Mouse (Mus musculus) left cerebral cortex, postnatal 10 days (tissue): ENCODE results near the gene Dcps. TPM values are rescaled to one million over a fixed set of nuclear protein-coding genes. Genes with fewer than 3 reads are reported as not detected.

Experiments
- DNase-seq, 2 experiments: peaks; one replicate each; pipeline ENCODE4 v3.0.0; 2021 to 2022; ENCODE audit warnings: low spot score in 2 of 2, mixed read lengths in 1 of 2; ENCODE audit errors: extremely low spot score in 1 of 2
- intact Hi-C: fragments of 180-260 bp; cut with DNase I; formaldehyde crosslinking; loops from one replicate; pipeline ENCODE4 v1.15.1; 2025
- total RNA-seq, 2 experiments: library from RNA; stranded (reverse); gene quantifications; 2 replicates each; pipeline ENCODE4 v1.2.3; 2021

Dcps gene
- total RNA-seq, 2 experiments from 2014 or later = 17.6 to 18.5 TPM

- DNase-seq = no peak
Measured at GRCm38 (mm10) chr9:35145829-35146228, 30.0 kb downstream of the Dcps start.

DNA sequence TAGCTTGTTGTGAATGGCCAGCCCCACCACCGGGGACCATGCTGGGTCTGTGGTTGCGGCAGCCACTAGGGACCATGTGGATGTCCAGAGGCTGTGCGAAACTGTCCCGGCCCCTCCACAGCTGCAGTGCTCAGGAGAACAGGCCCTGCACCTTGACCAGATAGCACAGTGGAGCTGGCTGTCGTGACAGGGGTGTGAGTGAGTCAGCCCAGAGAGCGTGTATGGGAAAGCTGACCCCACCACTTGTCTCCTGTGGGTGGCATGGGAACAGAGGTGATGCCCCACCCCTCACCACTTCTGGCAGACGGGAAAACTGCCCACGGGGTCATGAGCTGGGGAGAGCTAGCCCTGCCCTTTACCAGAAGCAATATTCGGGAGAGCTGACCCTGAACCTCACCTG is 30.7 kb downstream of the Dcps start:
- DNase-seq = no peak
- intact Hi-C loops = no loop called here

More at GRCm38 (mm10) chr9:35145829-35146228, 30.0 kb downstream of the Dcps start:
- intact Hi-C loops = no loop called here

DNA sequence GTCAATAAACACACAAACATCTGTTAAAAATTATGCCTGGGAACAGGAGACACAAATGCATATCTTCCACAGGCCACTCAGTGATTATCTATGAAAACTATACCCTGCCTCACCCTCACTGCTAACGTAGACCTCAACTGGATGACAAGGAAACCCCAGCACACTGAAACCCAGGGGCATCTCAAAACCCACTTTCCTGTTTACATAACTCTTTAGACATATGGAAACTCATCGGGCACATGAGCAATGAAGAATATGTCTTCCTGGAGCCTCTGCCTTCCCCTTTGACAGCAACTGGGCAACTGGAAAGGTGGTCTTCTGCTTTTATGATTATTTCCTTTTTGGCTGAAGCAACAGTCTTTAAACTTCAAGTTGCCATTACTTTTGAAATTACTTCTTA is 33.6 kb downstream of the Dcps start:
- DNase-seq = no peak
- intact Hi-C loops = no loop called here

GRCm38 (mm10) chr9:35139231-35139744 is 36.6 kb downstream of the Dcps start:
- DNase-seq = no peak
- intact Hi-C loops = no loop called here

DNA sequence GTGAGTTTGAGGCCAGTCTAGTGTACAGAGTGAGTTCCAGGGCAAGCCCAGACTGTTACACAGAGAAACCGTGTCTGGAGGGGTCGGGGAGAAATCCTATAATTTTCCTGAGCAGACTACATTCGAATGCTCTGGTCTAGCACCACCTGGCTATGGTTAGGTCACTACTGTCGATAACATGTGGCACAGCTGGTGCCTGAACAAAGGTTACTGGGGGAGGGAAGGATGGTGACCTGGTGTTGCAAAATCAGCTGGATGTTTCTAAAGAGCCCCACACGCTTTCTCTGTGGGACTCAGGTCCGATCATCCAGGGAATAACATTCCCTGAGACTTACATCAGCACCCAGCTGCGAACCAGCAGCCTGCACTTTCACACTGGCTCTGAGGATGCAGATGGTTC is 37.8 kb downstream of the Dcps start:
- intact Hi-C loops = no loop called here
- no peak for DNase-seq

DNA sequence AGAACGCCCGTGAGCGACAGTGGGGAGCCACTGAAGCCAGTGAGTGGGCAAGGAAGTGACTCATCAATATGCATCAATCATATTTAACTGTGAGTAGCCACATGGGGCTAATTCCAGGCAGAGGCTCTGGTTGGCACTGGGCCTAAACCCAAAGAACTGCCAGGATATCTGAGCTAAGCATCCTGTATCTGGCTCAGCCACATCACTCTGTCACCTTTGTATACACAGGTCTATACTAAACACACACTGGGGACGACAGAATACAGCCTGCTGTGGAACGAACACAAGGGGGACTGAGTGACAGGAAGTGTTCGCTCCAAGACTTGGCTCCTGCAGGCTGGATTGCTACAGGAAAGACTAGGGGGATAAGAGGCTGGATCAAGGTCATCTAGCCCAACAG is 40.3 kb downstream of the Dcps start:
- intact Hi-C loops = no loop called here
- DNase-seq = no peak

DNA sequence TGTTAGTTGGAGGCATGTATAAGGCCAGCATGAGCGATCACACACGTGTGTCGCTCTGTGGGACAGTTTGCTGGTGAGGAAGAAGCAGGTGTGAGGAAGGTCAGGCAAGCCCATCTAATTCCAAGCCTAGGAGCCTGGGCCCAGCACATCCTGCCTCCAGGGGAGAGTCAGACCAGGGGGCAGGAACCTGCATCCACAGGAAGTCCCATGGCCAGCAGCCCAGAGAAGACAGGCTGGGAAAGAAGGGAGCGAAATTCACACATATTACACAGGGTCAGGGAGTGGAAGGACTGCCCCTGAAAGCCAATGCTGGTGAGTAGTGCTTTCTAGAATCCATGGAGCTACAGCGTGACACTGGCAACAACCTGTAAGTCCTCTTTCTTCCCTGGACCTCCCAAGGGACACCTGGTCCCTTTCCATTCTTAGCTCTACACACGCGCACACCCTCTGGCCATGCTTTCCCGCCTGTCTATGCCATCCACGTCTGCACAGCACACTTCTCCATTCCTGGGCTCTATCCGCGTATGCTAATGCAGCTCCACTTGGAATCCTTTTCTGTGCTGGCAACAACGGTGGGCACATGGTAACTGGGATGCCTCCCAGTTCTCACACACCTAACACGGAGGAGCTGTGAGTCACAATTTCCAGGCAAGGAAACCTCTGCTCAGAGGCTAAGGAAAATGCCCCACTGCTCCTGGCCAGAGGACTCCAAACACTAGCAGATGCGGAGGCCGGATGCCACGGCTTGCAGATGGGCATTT is 44.0 kb downstream of the Dcps start:
- intact Hi-C loops = no loop called here
- DNase-seq = peak; percentile 30 to 49

- intact Hi-C loops = no loop called here
- DNase-seq = peak in 1 of 2 experiments; percentile 13
Measured at GRCm38 (mm10) chr9:35128995-35129418, 46.9 kb downstream of the Dcps start.

DNA sequence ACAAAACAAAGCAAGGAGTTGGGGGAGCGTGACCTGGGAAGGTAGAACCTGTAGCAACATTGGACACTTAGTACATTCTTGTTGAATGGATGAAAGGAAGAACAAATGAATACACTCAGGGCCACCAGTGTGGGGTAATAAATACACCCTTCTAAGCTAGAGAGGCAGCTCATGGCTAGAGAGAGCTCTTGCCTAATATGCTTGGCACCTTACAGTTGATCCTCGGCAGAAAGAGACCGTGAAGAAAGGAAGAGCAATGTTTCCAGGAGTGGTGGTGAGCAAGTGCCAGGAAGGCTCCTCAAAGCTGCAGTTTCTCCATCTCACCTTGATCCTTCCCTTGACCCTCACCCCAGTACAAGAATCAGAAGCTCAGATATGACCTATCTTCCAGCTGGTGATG is 47.3 kb downstream of the Dcps start:
- DNase-seq = no peak
- intact Hi-C loops = no loop called here

GRCm38 (mm10) chr9:35127561-35127960 is 48.3 kb downstream of the Dcps start:
- intact Hi-C loops = no loop called here
- DNase-seq = peak in 1 of 2 experiments; percentile 9

DNA sequence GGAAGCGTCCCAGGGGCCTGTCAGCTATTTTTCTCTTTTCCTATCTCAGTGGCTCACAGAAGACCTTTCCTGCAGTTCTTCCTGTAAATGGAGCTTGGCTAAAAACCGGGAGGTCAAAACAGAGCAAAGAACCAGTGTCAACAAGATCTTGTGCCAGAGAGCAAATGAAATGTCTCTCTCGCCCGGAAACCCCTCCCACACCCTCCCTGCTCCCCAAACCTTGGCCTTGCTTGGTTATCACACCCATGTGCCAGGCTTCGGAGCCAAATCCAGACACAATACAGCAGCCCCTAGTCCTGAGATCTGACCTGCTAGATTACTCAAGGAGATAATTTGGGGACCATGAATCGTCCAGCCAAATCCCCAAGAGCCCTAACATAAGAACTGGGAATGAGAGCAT is 48.7 kb downstream of the Dcps start:
- intact Hi-C loops = no loop called here
- DNase-seq = peak in 1 of 2 experiments; percentile 28

- intact Hi-C loops = no loop called here
Measured at GRCm38 (mm10) chr9:35124678-35124955, 51.2 kb downstream of the Dcps start.

DNA sequence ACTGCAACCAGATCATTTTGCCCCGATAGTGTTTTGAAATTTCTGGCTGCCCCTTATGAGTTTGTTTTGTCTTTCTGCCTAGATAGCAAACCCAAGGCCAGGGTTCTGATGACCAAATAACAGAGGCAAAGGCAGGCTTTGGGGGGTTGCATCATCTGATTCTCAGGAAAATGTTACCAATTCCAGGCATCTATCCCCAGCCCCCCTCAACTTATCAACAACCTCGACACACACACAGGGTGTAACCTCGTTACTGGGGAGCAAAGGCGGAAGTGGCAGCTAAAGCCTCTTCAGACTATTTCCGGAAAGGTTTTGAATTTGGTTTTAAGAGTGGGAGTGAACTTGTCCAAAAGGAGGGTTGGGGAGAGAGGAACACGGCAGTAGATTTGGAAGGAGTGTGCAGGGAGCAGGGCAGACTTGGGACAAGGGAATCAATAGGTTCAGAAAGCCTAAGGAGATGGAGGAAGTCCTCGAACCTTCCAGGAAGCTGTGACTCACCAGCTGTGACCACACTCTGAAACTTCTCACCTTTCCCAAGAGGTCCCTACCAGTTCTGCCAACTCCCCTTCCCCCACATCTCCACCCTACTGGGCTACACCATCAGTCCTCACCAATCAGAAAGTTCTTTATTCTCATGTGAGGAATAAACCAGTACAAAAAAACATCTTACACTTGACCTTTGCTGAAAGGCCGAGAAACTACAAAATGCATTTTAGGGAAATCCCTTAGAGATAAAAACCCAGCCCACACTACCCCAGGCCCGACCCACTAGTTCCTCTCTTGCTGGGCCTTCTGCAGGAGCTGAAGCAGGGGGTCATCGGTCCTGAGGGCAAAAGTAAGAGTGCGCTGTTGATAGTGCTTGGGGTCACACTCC is 51.8 kb downstream of the Dcps start:
- intact Hi-C loops = no loop called here
- no peak for DNase-seq

More at GRCm38 (mm10) chr9:35124678-35124955, 51.2 kb downstream of the Dcps start:
- no peak for DNase-seq

DNA sequence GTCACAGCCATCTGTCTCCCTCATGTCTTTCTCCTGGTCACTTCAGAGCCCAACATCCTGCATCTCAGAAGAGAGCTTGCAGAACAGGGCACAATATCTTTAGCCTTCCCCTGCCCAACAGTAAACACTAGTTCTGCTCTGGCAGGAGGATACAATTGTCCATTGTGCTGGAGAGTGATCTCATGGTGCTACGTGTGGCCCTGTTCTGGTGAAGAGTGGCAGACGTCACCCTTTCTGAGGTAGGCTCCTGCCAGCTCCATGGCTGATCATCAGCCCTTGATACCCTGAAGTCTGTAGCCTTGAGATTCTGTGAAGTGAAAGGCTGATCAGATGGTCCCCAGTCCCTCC is 52.4 kb downstream of the Dcps start:
- DNase-seq = no peak
- intact Hi-C loops = no loop called here

GRCm38 (mm10) chr9:35122551-35123266 is 53.2 kb downstream of the Dcps start:
- intact Hi-C loops = no loop called here
- DNase-seq = no peak

GRCm38 (mm10) chr9:35119168-35119567 is 56.7 kb downstream of the Dcps start, which contains the start of gene St3gal4:
TSS of gene St3gal4 (minus strand) at chr9:35119268.
- no peak for DNase-seq
- intact Hi-C loops = loop anchor here (5.0 kb wide), 1 partner anchor 48 kb away; no protein-coding TSS in a partner anchor

DNA sequence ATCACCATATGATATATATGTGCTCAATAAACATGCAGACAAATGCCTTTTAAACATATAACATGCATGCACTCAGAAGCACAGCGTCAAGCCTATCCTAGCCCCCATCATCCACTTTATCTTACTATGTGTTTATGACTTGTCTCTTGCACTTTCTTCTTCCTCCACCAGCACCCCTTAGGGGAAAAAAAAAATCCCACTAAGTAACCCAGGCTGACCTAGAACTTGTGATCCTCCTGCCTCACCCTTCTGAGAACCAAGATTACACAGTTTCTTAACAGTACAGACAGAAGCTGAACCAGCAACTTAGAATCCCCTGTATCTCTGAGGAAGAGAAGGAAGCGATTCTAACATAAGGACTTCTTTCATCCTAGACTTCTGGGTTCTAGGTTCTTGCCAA is 57.3 kb downstream of the Dcps start:
- DNase-seq = no peak
- intact Hi-C loops = loop anchor here (5.0 kb wide), 1 partner anchor 49 kb away; no protein-coding TSS in a partner anchor

DNA sequence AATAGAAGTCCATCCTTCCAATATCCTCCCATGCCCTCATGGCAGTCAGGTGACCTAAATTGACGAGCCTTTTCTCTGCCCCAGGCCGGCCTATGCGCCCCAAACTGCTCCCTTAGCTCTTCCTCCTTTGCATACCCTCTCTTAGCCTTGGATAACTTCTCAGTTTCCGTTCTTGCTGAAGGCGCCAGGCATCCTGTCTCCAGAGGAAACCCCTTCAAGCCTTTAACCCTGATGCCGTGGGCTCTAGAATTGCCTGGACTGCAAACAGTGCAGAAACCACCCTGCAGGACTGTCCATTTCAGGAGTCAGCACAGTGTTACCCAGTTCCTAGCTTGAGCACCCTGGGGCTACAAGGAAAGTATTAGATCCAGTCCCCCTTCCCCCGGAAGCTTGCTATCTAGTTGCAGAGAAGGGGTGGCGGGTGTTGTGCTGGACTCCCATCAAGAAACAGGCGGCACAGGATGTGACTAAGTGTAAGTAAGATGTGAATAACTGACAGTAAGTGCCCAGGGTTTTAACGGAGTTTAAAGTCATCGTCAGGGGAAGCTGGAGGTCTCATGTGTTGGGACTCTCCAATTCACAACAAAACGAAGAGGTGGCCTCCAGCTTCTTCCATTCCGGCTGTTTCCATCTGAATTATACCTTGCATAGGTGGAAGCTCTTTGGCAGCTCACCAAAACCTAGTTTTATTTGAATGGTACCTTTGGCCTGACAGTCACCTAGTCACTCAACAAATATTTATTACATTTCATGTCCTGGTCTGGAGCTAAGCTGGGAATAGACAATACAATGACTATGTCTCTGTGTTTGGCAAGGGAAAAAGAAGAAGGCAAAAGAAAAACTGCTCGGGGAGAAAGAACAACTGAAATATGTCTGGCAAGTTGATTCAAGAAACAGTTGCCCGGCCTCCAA is 58.2 kb downstream of the Dcps start:
- intact Hi-C loops = loop anchor here (5.0 kb wide), 1 partner anchor 50 kb away; no protein-coding TSS in a partner anchor
- DNase-seq = peak in 1 of 2 experiments; percentile 43
